Mouse (Mus musculus): ENCODE results near the gene Sulf2.

DNA sequence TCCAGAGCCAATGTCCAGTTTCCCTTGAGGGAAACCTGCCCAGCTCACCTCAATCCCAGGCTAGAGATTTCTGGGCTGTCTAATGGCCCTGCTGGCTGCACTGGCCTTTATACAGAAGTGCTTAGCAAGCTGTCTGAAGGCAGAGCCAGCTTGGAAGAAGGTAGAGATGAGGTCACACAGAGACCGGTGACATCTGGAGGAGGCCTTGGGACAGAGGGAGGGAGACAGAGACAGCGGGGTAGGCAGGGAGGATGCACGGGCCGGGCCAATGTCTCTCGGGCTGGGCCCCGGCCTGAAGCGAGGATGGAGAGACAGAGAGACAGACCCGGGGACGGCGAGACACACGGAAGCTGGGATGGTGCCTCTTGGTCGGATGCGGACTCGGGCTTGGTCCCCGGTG, 27.4 kb downstream of the Sulf2 start:
- TF ChIP-seq CTCF (conservative IDR thresholded peaks at IDR 0.05; ENCODE audit: insufficient read depth, insufficient read length, low read depth, low read length), result no peak
- TF ChIP-seq POLR2A (IDR thresholded peaks at IDR 0.05; ENCODE audit: low read depth, low read length), result no peak
